Mouse (Mus musculus) cerebellum, adult 8-10 months (tissue): Measurements from ENCODE around the gene Astn2.

Source experiments
- DNase-seq: peaks from one replicate; pipeline ENCODE4 v3.0.0; 2022

Astn2 gene

GRCm38 (mm10) chr4:66310315-66311020 is 93.9 kb downstream of the Astn2 start:
- DNase-seq = no peak

GRCm38 (mm10) chr4:66306377-66306776 is 98.0 kb downstream of the Astn2 start:
- no peak for DNase-seq

GRCm38 (mm10) chr4:66302686-66303310 is 101.6 kb downstream of the Astn2 start:
- peak; percentile 40 for DNase-seq

GRCm38 (mm10) chr4:66285034-66285433 is 119.4 kb downstream of the Astn2 start:
- DNase-seq = no peak

GRCm38 (mm10) chr4:66276096-66276495 is 128.3 kb downstream of the Astn2 start:
- no peak for DNase-seq

GRCm38 (mm10) chr4:66271550-66272117 is 132.8 kb downstream of the Astn2 start:
- no peak for DNase-seq

GRCm38 (mm10) chr4:66264031-66264430 is 140.4 kb downstream of the Astn2 start:
- DNase-seq = no peak

GRCm38 (mm10) chr4:66261276-66261675 is 143.1 kb downstream of the Astn2 start:
- no peak for DNase-seq

GRCm38 (mm10) chr4:66258905-66259304 is 145.5 kb downstream of the Astn2 start:
- no peak for DNase-seq

- no peak for DNase-seq
These were observed 149.5 kb downstream of the Astn2 start for GRCm38 (mm10) chr4:66254695-66255492.

- DNase-seq = no peak
These were observed 155.9 kb downstream of the Astn2 start for GRCm38 (mm10) chr4:66248521-66248920.

GRCm38 (mm10) chr4:66242683-66243082 is 161.7 kb downstream of the Astn2 start:
- peak; percentile 34 for DNase-seq

- no peak for DNase-seq
These were observed 171.6 kb downstream of the Astn2 start for GRCm38 (mm10) chr4:66232799-66233198.

GRCm38 (mm10) chr4:66232350-66232749 is 172.1 kb downstream of the Astn2 start:
- DNase-seq = no peak

- DNase-seq = no peak
These were observed 173.7 kb downstream of the Astn2 start for GRCm38 (mm10) chr4:66230735-66231134.

GRCm38 (mm10) chr4:66222602-66223317 is 181.7 kb downstream of the Astn2 start:
- peak; percentile 40 for DNase-seq

- peak; percentile 64 for DNase-seq
These were observed 189.2 kb downstream of the Astn2 start for GRCm38 (mm10) chr4:66215170-66215618.

- DNase-seq = peak; percentile 37
These were observed 214.8 kb downstream of the Astn2 start for GRCm38 (mm10) chr4:66189636-66190035.

- no peak for DNase-seq
These were observed 228.4 kb downstream of the Astn2 start for GRCm38 (mm10) chr4:66175887-66176533.

- no peak for DNase-seq
These were observed 232.8 kb downstream of the Astn2 start for GRCm38 (mm10) chr4:66171583-66171982.

GRCm38 (mm10) chr4:66170787-66171186 is 233.6 kb downstream of the Astn2 start:
- no peak for DNase-seq

- no peak for DNase-seq
These were observed 234.9 kb downstream of the Astn2 start for GRCm38 (mm10) chr4:66169485-66169884.
